Mouse (Mus musculus) liver, adult 2 months (tissue): ENCODE measurements around the gene Ipo8. TPM values are rescaled to one million over a fixed set of nuclear protein-coding genes. Genes with fewer than 3 reads are reported as not detected.

Source experiments
- DNase-seq: peaks from one replicate; pipeline ENCODE4 v3.0.0-alpha.2; 2011; ENCODE audit warnings: low read depth, low spot score; ENCODE audit errors: extremely low read depth
- H3K27ac ChIP-seq: fragments of 200-500 bp; replicated peaks from 2 replicates; pipeline ENCODE4 v1.5.1; 2012; ENCODE audit warnings: low read depth, mild to moderate bottlenecking, control low read depth, inconsistent platforms, low read length; ENCODE audit not compliant: insufficient read depth
- H3K27me3 ChIP-seq: fragments of 200-500 bp; 2 replicates; pipeline ENCODE4 v1.6.1; 2012; ENCODE audit warnings: mild to moderate bottlenecking, moderate library complexity, low read length, inconsistent platforms; ENCODE audit not compliant: control insufficient read depth, insufficient read depth
- H3K36me3 ChIP-seq: fragments of 200-500 bp; 2 replicates; pipeline ENCODE4 v1.6.1; 2012; ENCODE audit warnings: low read length, inconsistent platforms; ENCODE audit not compliant: control insufficient read depth, insufficient read depth
- H3K4me1 ChIP-seq: fragments of 200-500 bp; 2 replicates; pipeline ENCODE4 v1.6.1; 2011; ENCODE audit warnings: low read length; ENCODE audit not compliant: control insufficient read depth, insufficient read depth
- H3K4me3 ChIP-seq: fragments of 200-500 bp; 2 replicates; pipeline ENCODE4 v1.5.1; 2011; ENCODE audit warnings: low read depth, mild to moderate bottlenecking, control low read depth, low read length, moderate library complexity; ENCODE audit not compliant: insufficient read depth
- H3K79me2 ChIP-seq: fragments of 200-500 bp; 2 replicates; pipeline ENCODE4 v1.6.1; 2012; ENCODE audit warnings: inconsistent platforms, mild to moderate bottlenecking, low read length, moderate library complexity; ENCODE audit not compliant: control insufficient read depth, insufficient read depth
- H3K9ac ChIP-seq: fragments of 200-500 bp; 2 replicates; pipeline ENCODE4 v1.6.1; 2012; ENCODE audit warnings: low read depth, mild to moderate bottlenecking, control low read depth, inconsistent platforms, low read length
- CTCF ChIP-seq: fragments of 200-500 bp; IDR thresholded peaks from 2 replicates; pipeline ENCODE4 v1.5.1; 2011; ENCODE audit warnings: low read depth, low read length, control low read depth
- POLR2A ChIP-seq: fragments of 200-500 bp; IDR thresholded peaks from 2 replicates; pipeline ENCODE4 v1.6.1; 2011; ENCODE audit warnings: low read length, control low read depth; ENCODE audit not compliant: insufficient read depth; ENCODE audit errors: extremely low read depth
- WGBS: fragments of 180-500 bp; shearing (Covaris S2); methylation state at CpG from one replicate; pipeline ENCODE4 v1.1.7; 2018; 5-methylcytosine and 5-hydroxymethylcytosine counted together
- polyA plus RNA-seq: library from polyadenylated mRNA; depleted of rRNA; stranded (reverse); fragments of >200 nt; gene quantifications from 2 replicates; pipeline ENCODE4 v1.2.3, GENCODE M21; 2012
- total RNA-seq: library from RNA; depleted of rRNA; stranded (reverse); fragments of >200 nt; gene quantifications from 2 replicates; pipeline ENCODE4 v1.2.3, GENCODE M21; 2014

The Ipo8 gene
- total and polyA plus RNA-seq, 2 experiments = 12.2 to 52.6 TPM

- Histone ChIP-seq H3K79me2 (no peaks in the 10 kb centered on the region), H3K4me1 (no peaks in the 10 kb centered on the region), H3K27me3 (no peaks in the 10 kb centered on the region), H3K36me3 (peaks cover 54% of the 10 kb centered on the region), H3K4me3 (no peak overlapping the region), H3K9ac (no peak overlapping the region), H3K27ac (peak overlapping the region; percentile 44)
- TF ChIP-seq CTCF = no peak
- TF ChIP-seq POLR2A = no peak
- DNase-seq = no peak
- whole genome bisulfite sequencing = 89% methylated on average over 2 of the region's 2 CpGs
Observed at GRCm38 (mm10) chr6:148795145-148795544, 36.1 kb downstream of the Ipo8 start.

- Histone ChIP-seq H3K4me1 (no peaks in the 10 kb centered on the region), H3K36me3 (peaks cover 55% of the 10 kb centered on the region), H3K4me3 (no peak overlapping the region), H3K27ac (no peak overlapping the region), H3K9ac (no peak overlapping the region), H3K27me3 (no peaks in the 10 kb centered on the region), H3K79me2 (no peaks in the 10 kb centered on the region)
- WGBS = 89% methylated on average over 9 of the region's 9 CpGs
- DNase-seq = no peak
- TF ChIP-seq POLR2A (no peak), CTCF (no peak)
Observed at GRCm38 (mm10) chr6:148789010-148789673, 42.1 kb downstream of the Ipo8 start.

- 85% methylated on average over 5 of the region's 5 CpGs for WGBS
- DNase-seq = no peak
Observed at GRCm38 (mm10) chr6:148786186-148786585, 45.1 kb downstream of the Ipo8 start.

GRCm38 (mm10) chr6:148784418-148784817 is 46.8 kb downstream of the Ipo8 start:
- H3K79me2 ChIP-seq = no peaks in the 10 kb centered on the region
- no peak overlapping the region for H3K9ac ChIP-seq
- no peak for TF ChIP-seq CTCF
- no peak for TF ChIP-seq POLR2A
- no peak overlapping the region for H3K27ac ChIP-seq
- DNase-seq = no peak
- no peaks in the 10 kb centered on the region for H3K4me1 ChIP-seq
- no peak overlapping the region for H3K4me3 ChIP-seq
- H3K27me3 ChIP-seq = no peaks in the 10 kb centered on the region
- peaks cover 58% of the 10 kb centered on the region for H3K36me3 ChIP-seq
- 97% methylated on average over 9 of the region's 9 CpGs for WGBS

More at GRCm38 (mm10) chr6:148786186-148786585, 45.1 kb downstream of the Ipo8 start:
- H3K36me3 ChIP-seq = peaks cover 54% of the 10 kb centered on the region
- H3K4me1 ChIP-seq = no peaks in the 10 kb centered on the region
- H3K4me3 ChIP-seq = no peak overlapping the region
- no peak for TF ChIP-seq CTCF
- H3K79me2 ChIP-seq = no peaks in the 10 kb centered on the region
- no peak overlapping the region for H3K27ac ChIP-seq
- H3K9ac ChIP-seq = no peak overlapping the region
- H3K27me3 ChIP-seq = no peaks in the 10 kb centered on the region

GRCm38 (mm10) chr6:148776236-148776635 is 55.0 kb downstream of the Ipo8 start:
- H3K27ac ChIP-seq = no peak overlapping the region
- TF ChIP-seq POLR2A = no peak
- no peak for TF ChIP-seq CTCF
- H3K27me3 ChIP-seq = no peaks in the 10 kb centered on the region
- WGBS = 98% methylated on average over 2 of the region's 2 CpGs
- peaks cover 68% of the 10 kb centered on the region for H3K36me3 ChIP-seq
- no peak overlapping the region for H3K4me3 ChIP-seq
- H3K4me1 ChIP-seq = no peaks in the 10 kb centered on the region
- no peaks in the 10 kb centered on the region for H3K79me2 ChIP-seq
- H3K9ac ChIP-seq = no peak overlapping the region
- no peak for DNase-seq

- H3K79me2 ChIP-seq = no peaks in the 10 kb centered on the region
- no peak for DNase-seq
- peaks cover 44% of the 10 kb centered on the region for H3K36me3 ChIP-seq
- H3K27ac ChIP-seq = no peak overlapping the region
- no peak for TF ChIP-seq POLR2A
- no peak for TF ChIP-seq CTCF
- no peaks in the 10 kb centered on the region for H3K27me3 ChIP-seq
- H3K9ac ChIP-seq = no peak overlapping the region
- no peak overlapping the region for H3K4me3 ChIP-seq
- 89% methylated on average over 3 of the region's 3 CpGs for WGBS
- H3K4me1 ChIP-seq = no peaks in the 10 kb centered on the region; the same call in 1 of the 2 replicates
Observed at GRCm38 (mm10) chr6:148771423-148771822, 59.8 kb downstream of the Ipo8 start.
